Comparison of ENCODE assay signal across 18 mouse cellular contexts in genomic region chr1:181789952-181790351, GRCm38 (mm10). TPM values are rescaled to one million over a fixed set of nuclear protein-coding genes. Genes with fewer than 3 reads are reported as not detected.
DNase-seq lines count a peak whose midpoint lies in the region; ATAC-seq and TF ChIP-seq lines count a peak whose summit lies in the region.
"Had no signal": no experiment of that assay in that cellular context is flagged by ENCODE, and none has a peak within 500 bp of the region (broad histone marks: within the 10 kb centered on the region; RNA-seq: fewer than 3 reads in every experiment).

No protein-coding gene starts in this region.

- TF ChIP-seq EP300 in heart, postnatal 0 days (IDR thresholded peaks at IDR 0.05; ENCODE audit: low read depth): no peak
- no peak for TF ChIP-seq EP300 in lung, postnatal 0 days (IDR thresholded peaks at IDR 0.05)

- no peak for ATAC-seq in heart, postnatal 0 days (ENCODE audit: insufficient read depth, low read depth)
- ATAC-seq in lung, postnatal 0 days: no peak
- ATAC-seq: intestine, embryonic 16.5 days; liver, postnatal 0 days had no signal

- intact Hi-C loops in gastrocnemius, postnatal 14 days (cut with DNase I; ENCODE audit: low total_unique reads): no loop called here

- peaks cover 12% of the 10 kb centered on the region; the same call in 1 of the 2 replicates for H3K9me3 ChIP-seq in heart, postnatal 0 days (replicated peaks; ENCODE audit: control insufficient read depth, low read length)
- H3K9me3 ChIP-seq in lung, postnatal 0 days (ENCODE audit: low read length): peaks cover 9% of the 10 kb centered on the region
- H3K9me3 ChIP-seq: embryonic facial prominence, embryonic 15.5 days; forebrain, embryonic 10.5 days; hindbrain, embryonic 15.5 days; midbrain, embryonic 12.5 days; neural tube, embryonic 13.5 days had no signal

- 30% methylated on average over 6 of the region's 6 CpGs for WGBS in heart, postnatal 0 days
- 32% methylated on average over 5 of the region's 6 CpGs for WGBS in lung, postnatal 0 days

- H3K36me3 ChIP-seq in heart, postnatal 0 days (replicated peaks; ENCODE audit: control insufficient read depth, insufficient read depth, low read length): no peaks in the 10 kb centered on the region
- no peaks in the 10 kb centered on the region for H3K36me3 ChIP-seq in lung, postnatal 0 days (ENCODE audit: insufficient read depth, low read length)
- H3K36me3 ChIP-seq: embryonic facial prominence, embryonic 15.5 days; forebrain, embryonic 10.5 days; hindbrain, embryonic 15.5 days; midbrain, embryonic 12.5 days; neural tube, embryonic 13.5 days had no signal

- no peak overlapping the region for H3K4me3 ChIP-seq in heart, postnatal 0 days (ENCODE audit: low read depth, low read length)
- H3K4me3 ChIP-seq in lung, postnatal 0 days (ENCODE audit: low read depth, low read length): no peak overlapping the region
- H3K4me3 ChIP-seq: embryonic facial prominence, embryonic 15.5 days; forebrain, embryonic 10.5 days; hindbrain, embryonic 15.5 days; midbrain, embryonic 12.5 days; neural tube, embryonic 13.5 days had no signal

- H3K4me1 ChIP-seq in heart, postnatal 0 days (ENCODE audit: control insufficient read depth, insufficient read depth): no peaks in the 10 kb centered on the region
- 0 out of 2 replicates have a peak, but pooled peaks cover 4% of the 10 kb centered on the region for H3K4me1 ChIP-seq in lung, postnatal 0 days (ENCODE audit: insufficient read depth, low read depth, low read length)
- H3K4me1 ChIP-seq: hindbrain, embryonic 15.5 days had no signal

- H3K9ac ChIP-seq in heart, postnatal 0 days (replicated peaks; ENCODE audit: low read depth, low read length): no peak overlapping the region
- no peak overlapping the region for H3K9ac ChIP-seq in lung, postnatal 0 days (replicated peaks; ENCODE audit: low read depth)
- H3K9ac ChIP-seq: embryonic facial prominence, embryonic 15.5 days; hindbrain, embryonic 15.5 days; liver, postnatal 0 days; midbrain, embryonic 12.5 days; neural tube, embryonic 13.5 days had no signal

- H3K27ac ChIP-seq in heart, postnatal 0 days (ENCODE audit: low read depth): peak overlapping the region; percentile 19
- no peak overlapping the region for H3K27ac ChIP-seq in lung, postnatal 0 days (ENCODE audit: low read length)
- H3K27ac ChIP-seq: embryonic facial prominence, embryonic 15.5 days; forebrain, embryonic 10.5 days; hindbrain, embryonic 15.5 days; kidney, postnatal 0 days; midbrain, embryonic 12.5 days; neural tube, embryonic 13.5 days had no signal

- no peak overlapping the region for H3K4me2 ChIP-seq in heart, postnatal 0 days (ENCODE audit: low read depth, low read length)
- H3K4me2 ChIP-seq in lung, postnatal 0 days (replicated peaks; ENCODE audit: low read depth, low read length): no peak overlapping the region
- H3K4me2 ChIP-seq: embryonic facial prominence, embryonic 15.5 days; hindbrain, embryonic 15.5 days; midbrain, embryonic 12.5 days; neural tube, embryonic 13.5 days had no signal

- TF ChIP-seq CTCF in heart, postnatal 0 days (IDR thresholded peaks at IDR 0.05; ENCODE audit: low read depth): no peak
- no peak for TF ChIP-seq CTCF in lung, postnatal 0 days (IDR thresholded peaks at IDR 0.05)

- peak; percentile 5 for DNase-seq in adrenal gland, postnatal 10 days
- DNase-seq in adrenal gland, adult 8-10 months: no peak
- no peak for DNase-seq in heart, postnatal 0 days (ENCODE audit: low spot score)
- DNase-seq in heart, postnatal 4 days: no peak
- DNase-seq in lung, postnatal 0 days (ENCODE audit: low spot score): peak; percentile 19
- DNase-seq in lung, postnatal 25 days (ENCODE audit: low spot score): no peak
- DNase-seq in gastrocnemius, postnatal 14 days: no peak
- no peak for DNase-seq in embryo, embryonic 10.5 days (ENCODE audit: low spot score)
- DNase-seq: cerebellum, adult 9-10 months; liver, postnatal 0 days; right cerebral cortex, adult 18-20 months had no signal

- H3K27me3 ChIP-seq in heart, postnatal 0 days (ENCODE audit: control insufficient read depth, insufficient read depth, low read length): no peaks in the 10 kb centered on the region
- no peaks in the 10 kb centered on the region for H3K27me3 ChIP-seq in lung, postnatal 0 days (replicated peaks; ENCODE audit: insufficient read depth, low read length)
- H3K27me3 ChIP-seq: embryonic facial prominence, embryonic 15.5 days; hindbrain, embryonic 15.5 days; midbrain, embryonic 12.5 days; neural tube, embryonic 13.5 days had no signal

RNA-seq across cellular contexts. Expression of gene Lbr, which starts 52.9 kb away (rescaled TPM):
- total RNA-seq in adrenal gland, postnatal 10 days (2021): 10 to 100 TPM; 35.9 to 36.6 TPM
- total RNA-seq in adrenal gland, adult 8-10 months (2022): 10 to 100 TPM; 15.7 to 23.2 (median 17.6) TPM
- 47.2 and 71.9 TPM in 2 replicates for total RNA-seq in heart, postnatal 0 days (2014; rRNA removed; ENCODE audit: low replicate concordance)
- 29.7 and 31.3 TPM in 2 replicates for polyA plus RNA-seq in heart, postnatal 0 days (2015; fragmentation: Nextera tagmentation; extraction: Ambion mirVana)
- 10 to 100 TPM; 46.0 to 47.7 TPM for total RNA-seq in heart, postnatal 4 days (2021)
- 51.7 and 54.3 TPM in 2 replicates for polyA plus RNA-seq in lung, postnatal 0 days (2015; fragmentation: Nextera tagmentation; extraction: Ambion mirVana)
- total RNA-seq in gastrocnemius, postnatal 14 days (2021): 10 to 100 TPM; 24.6 to 26.8 TPM

Comparison
In these comparisons a context has a peak if more than half of its experiments do, and no peak if none do; other contexts are left out.
1. DNase-seq: peak in adrenal gland, postnatal 10 days (single experiment) and lung, postnatal 0 days (single experiment); none in adrenal gland, adult 8-10 months (single experiment), heart, postnatal 0 days (single experiment), heart, postnatal 4 days (single experiment), lung, postnatal 25 days (single experiment), gastrocnemius, postnatal 14 days (single experiment) and embryo, embryonic 10.5 days (single experiment).